Mouse (Mus musculus): ENCODE data around the gene Igdcc4. TPM values are rescaled to one million over a fixed set of nuclear protein-coding genes. Genes with fewer than 3 reads are reported as not detected.

Igdcc4 gene
- polyA plus RNA-seq, 1 experiment: 3.1 TPM

DNA sequence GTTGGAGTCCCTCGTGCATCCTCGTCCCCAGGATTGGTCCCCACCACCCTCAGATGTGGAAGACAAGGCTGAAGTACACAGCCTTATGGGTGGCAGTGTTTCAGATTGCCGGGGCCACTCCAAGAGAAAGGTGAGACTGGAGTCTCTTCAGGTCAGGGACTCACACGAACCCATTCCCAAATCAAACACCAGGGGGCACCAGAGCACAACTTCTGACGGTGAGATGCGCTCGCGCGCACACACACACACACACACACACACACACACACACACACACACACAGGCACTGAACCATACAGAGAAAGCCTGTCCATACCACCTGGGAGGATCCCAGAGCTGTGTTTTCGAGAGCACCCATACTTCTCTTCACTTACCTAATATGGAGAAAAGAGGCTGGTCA is 32.5 kb downstream of the Igdcc4 start:
- TF ChIP-seq POLR2A (IDR thresholded peaks at IDR 0.05; ENCODE audit: control insufficient read depth, low read depth, low read length) (no peak), CTCF (IDR thresholded peaks at IDR 0.05; ENCODE audit: control insufficient read depth, insufficient read depth, insufficient replicate concordance, low read depth, low read length) (peak; percentile 77)
- Histone ChIP-seq H3K27me3 (ENCODE audit: control insufficient read depth, insufficient read depth, low read length) (no peaks in the 10 kb centered on the region), H3K27ac (ENCODE audit: control insufficient read depth, insufficient read depth, low read depth, low read length) (no peak overlapping the region), H3K4me1 (ENCODE audit: control insufficient read depth, insufficient read depth, low read length) (peaks cover 1% of the 10 kb centered on the region; the same call in 1 of the 2 replicates), H3K36me3 (ENCODE audit: control insufficient read depth, insufficient read depth, low read length) (no peaks in the 10 kb centered on the region), H3K4me3 (ENCODE audit: control insufficient read depth, low read depth, low read length) (no peak overlapping the region)

- H3K4me1 ChIP-seq (ENCODE audit: control insufficient read depth, insufficient read depth, low read length): no peaks in the 10 kb centered on the region
- H3K4me3 ChIP-seq (ENCODE audit: control insufficient read depth, low read depth, low read length): no peak overlapping the region
- no peak overlapping the region for H3K27ac ChIP-seq (ENCODE audit: control insufficient read depth, insufficient read depth, low read depth, low read length)
- no peaks in the 10 kb centered on the region for H3K36me3 ChIP-seq (ENCODE audit: control insufficient read depth, insufficient read depth, low read length)
- no peaks in the 10 kb centered on the region for H3K27me3 ChIP-seq (ENCODE audit: control insufficient read depth, insufficient read depth, low read length)
- TF ChIP-seq CTCF (IDR thresholded peaks at IDR 0.05; ENCODE audit: control insufficient read depth, insufficient read depth, insufficient replicate concordance, low read depth, low read length): no peak
Measured at GRCm38 (mm10) chr9:65135126-65135525, 33.8 kb downstream of the Igdcc4 start.

GRCm38 (mm10) chr9:65140491-65140890 is 39.2 kb downstream of the Igdcc4 start:
- Histone ChIP-seq H3K27ac (ENCODE audit: control insufficient read depth, insufficient read depth, low read depth, low read length) (no peak overlapping the region), H3K4me3 (ENCODE audit: control insufficient read depth, low read depth, low read length) (no peak overlapping the region; the same call in 1 of the 2 replicates), H3K36me3 (ENCODE audit: control insufficient read depth, insufficient read depth, low read length) (no peaks in the 10 kb centered on the region), H3K27me3 (ENCODE audit: control insufficient read depth, insufficient read depth, low read length) (peaks cover 2% of the 10 kb centered on the region; the same call in 1 of the 2 replicates), H3K4me1 (ENCODE audit: control insufficient read depth, insufficient read depth, low read length) (peaks cover 8% of the 10 kb centered on the region)
- TF ChIP-seq POLR2A (IDR thresholded peaks at IDR 0.05; ENCODE audit: control insufficient read depth, low read depth, low read length): no peak
- TF ChIP-seq CTCF (IDR thresholded peaks at IDR 0.05; ENCODE audit: control insufficient read depth, insufficient read depth, insufficient replicate concordance, low read depth, low read length): no peak

- TF ChIP-seq CTCF (IDR thresholded peaks at IDR 0.05; ENCODE audit: control insufficient read depth, insufficient read depth, insufficient replicate concordance, low read depth, low read length) (no peak), POLR2A (IDR thresholded peaks at IDR 0.05; ENCODE audit: control insufficient read depth, low read depth, low read length) (no peak)
- Histone ChIP-seq H3K36me3 (ENCODE audit: control insufficient read depth, insufficient read depth, low read length) (no peaks in the 10 kb centered on the region), H3K27me3 (ENCODE audit: control insufficient read depth, insufficient read depth, low read length) (peaks cover 2% of the 10 kb centered on the region; the same call in 1 of the 2 replicates), H3K4me1 (ENCODE audit: control insufficient read depth, insufficient read depth, low read length) (peaks cover 9% of the 10 kb centered on the region), H3K4me3 (ENCODE audit: control insufficient read depth, low read depth, low read length) (peak within 1 kb of the TSS; percentile 81), H3K27ac (ENCODE audit: control insufficient read depth, insufficient read depth, low read depth, low read length) (peak within 1 kb of the TSS; percentile 8)
Measured at GRCm38 (mm10) chr9:65140936-65141305, 39.6 kb downstream of the Igdcc4 start, which contains the start of gene Igdcc3. TSS of gene Igdcc3 (plus strand) at chr9:65141189.

DNA sequence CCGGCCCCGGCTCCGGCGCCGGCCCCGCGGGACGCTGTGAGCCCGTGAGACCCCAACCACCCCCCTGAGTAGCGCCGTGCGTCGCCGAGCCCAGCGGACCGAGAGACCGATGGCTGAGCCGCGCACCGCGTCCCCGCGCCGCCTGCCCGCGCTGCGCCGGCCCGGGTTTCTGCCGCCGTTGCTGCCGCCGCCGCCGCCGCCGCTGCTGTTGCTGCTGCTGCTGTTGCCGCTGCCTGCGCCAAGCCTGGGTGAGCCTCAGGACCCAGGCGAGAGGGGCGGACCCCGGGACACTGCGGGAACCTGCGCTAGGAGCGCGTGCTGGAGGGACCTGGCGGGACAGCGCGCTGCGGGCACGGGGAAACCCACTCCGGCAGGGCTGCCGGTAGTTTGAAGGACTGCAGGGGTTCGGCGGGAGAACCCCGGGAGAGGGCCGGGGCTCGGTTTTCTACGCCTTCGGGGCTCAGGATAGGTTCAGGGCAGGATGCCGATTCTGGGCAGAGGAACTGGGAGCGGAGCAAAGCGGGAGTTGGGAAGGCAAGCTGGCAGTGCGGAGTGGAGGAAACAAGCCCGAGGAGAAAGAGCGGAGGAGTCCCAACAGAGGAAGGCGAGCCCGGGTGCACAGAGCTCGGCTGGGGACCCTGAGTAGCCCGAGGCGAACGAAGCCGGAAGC is 40.2 kb downstream of the Igdcc4 start:
- peaks cover 2% of the 10 kb centered on the region; the same call in 1 of the 2 replicates for H3K27me3 ChIP-seq (ENCODE audit: control insufficient read depth, insufficient read depth, low read length)
- H3K4me1 ChIP-seq (ENCODE audit: control insufficient read depth, insufficient read depth, low read length): peaks cover 12% of the 10 kb centered on the region
- peak overlapping the region; percentile 8 for H3K27ac ChIP-seq (ENCODE audit: control insufficient read depth, insufficient read depth, low read depth, low read length)
- H3K36me3 ChIP-seq (ENCODE audit: control insufficient read depth, insufficient read depth, low read length): no peaks in the 10 kb centered on the region
- no peak for TF ChIP-seq CTCF (IDR thresholded peaks at IDR 0.05; ENCODE audit: control insufficient read depth, insufficient read depth, insufficient replicate concordance, low read depth, low read length)
- no peak for TF ChIP-seq POLR2A (IDR thresholded peaks at IDR 0.05; ENCODE audit: control insufficient read depth, low read depth, low read length)
- H3K4me3 ChIP-seq (ENCODE audit: control insufficient read depth, low read depth, low read length): peak overlapping the region; percentile 81

- Histone ChIP-seq H3K36me3 (ENCODE audit: control insufficient read depth, insufficient read depth, low read length) (no peaks in the 10 kb centered on the region), H3K27ac (ENCODE audit: control insufficient read depth, insufficient read depth, low read depth, low read length) (no peak overlapping the region; the same call in 1 of the 2 replicates), H3K4me1 (ENCODE audit: control insufficient read depth, insufficient read depth, low read length) (peaks cover 12% of the 10 kb centered on the region), H3K27me3 (ENCODE audit: control insufficient read depth, insufficient read depth, low read length) (peaks cover 2% of the 10 kb centered on the region; the same call in 1 of the 2 replicates), H3K4me3 (ENCODE audit: control insufficient read depth, low read depth, low read length) (peak overlapping the region; percentile 81)
- TF ChIP-seq CTCF (IDR thresholded peaks at IDR 0.05; ENCODE audit: control insufficient read depth, insufficient read depth, insufficient replicate concordance, low read depth, low read length): no peak
- TF ChIP-seq POLR2A (IDR thresholded peaks at IDR 0.05; ENCODE audit: control insufficient read depth, low read depth, low read length): no peak
Measured at GRCm38 (mm10) chr9:65141976-65142318, 40.7 kb downstream of the Igdcc4 start.

GRCm38 (mm10) chr9:65142399-65142798 is 41.1 kb downstream of the Igdcc4 start:
- Histone ChIP-seq H3K27me3 (ENCODE audit: control insufficient read depth, insufficient read depth, low read length) (peaks cover 2% of the 10 kb centered on the region; the same call in 1 of the 2 replicates), H3K27ac (ENCODE audit: control insufficient read depth, insufficient read depth, low read depth, low read length) (no peak overlapping the region), H3K36me3 (ENCODE audit: control insufficient read depth, insufficient read depth, low read length) (no peaks in the 10 kb centered on the region), H3K4me3 (ENCODE audit: control insufficient read depth, low read depth, low read length) (no peak overlapping the region), H3K4me1 (ENCODE audit: control insufficient read depth, insufficient read depth, low read length) (peaks cover 12% of the 10 kb centered on the region)
- TF ChIP-seq CTCF (IDR thresholded peaks at IDR 0.05; ENCODE audit: control insufficient read depth, insufficient read depth, insufficient replicate concordance, low read depth, low read length): no peak
- TF ChIP-seq POLR2A (IDR thresholded peaks at IDR 0.05; ENCODE audit: control insufficient read depth, low read depth, low read length): no peak
